Mouse (Mus musculus): ENCODE results near the gene Mycbp.
"Not testable (repeated sequence)": the region's sequence is repeated elsewhere in the genome, so short reads cannot be mapped to it uniquely, and the experiment has no call there.

The Mycbp gene

GRCm38 (mm10) chr4:123904333-123905125, at the start of gene Mycbp:
Mycbp (plus strand) TSS chr4:123904832.
- DNase-seq: peak; percentile 98

- no peak for DNase-seq
These were observed 47.7 kb upstream of the Mycbp start for GRCm38 (mm10) chr4:123856888-123857287.

- DNase-seq: no peak
These were observed 46.5 kb upstream of the Mycbp start for GRCm38 (mm10) chr4:123858090-123858489.

GRCm38 (mm10) chr4:123859379-123859778, 45.3 kb upstream of the Mycbp start, which contains the start of gene 4933427I04Rik:
4933427I04Rik (plus strand) TSS chr4:123859679.
- DNase-seq: no peak

- DNase-seq: no peak
These were observed 44.8 kb upstream of the Mycbp start for GRCm38 (mm10) chr4:123859803-123860202.

GRCm38 (mm10) chr4:123860621-123861020, 44.0 kb upstream of the Mycbp start:
- DNase-seq: no peak

GRCm38 (mm10) chr4:123893726-123894125, 10.9 kb upstream of the Mycbp start:
- DNase-seq: no peak

- DNase-seq: no peak
These were observed 10.3 kb upstream of the Mycbp start for GRCm38 (mm10) chr4:123894295-123894694.

- peak; percentile 55 for DNase-seq
These were observed 5.9 kb upstream of the Mycbp start for GRCm38 (mm10) chr4:123898696-123899095.

GRCm38 (mm10) chr4:123903432-123903831, 1.2 kb upstream of the Mycbp start:
- DNase-seq: no peak

GRCm38 (mm10) chr4:123905126-123905668, 565 bp downstream of the Mycbp start:
- DNase-seq: peak; percentile 42

GRCm38 (mm10) chr4:123911503-123911902, 6.9 kb downstream of the Mycbp start:
- no peak for DNase-seq

- no peak for DNase-seq
These were observed 7.8 kb downstream of the Mycbp start for GRCm38 (mm10) chr4:123912431-123912830.

GRCm38 (mm10) chr4:123916748-123917547, 12.3 kb downstream of the Mycbp start, which contains the start of gene Rragc:
Rragc (plus strand) TSS chr4:123917446.
- DNase-seq: peak; percentile 100

- DNase-seq: no peak
These were observed 13.0 kb downstream of the Mycbp start, which contains the start of gene 4930535I16Rik for GRCm38 (mm10) chr4:123917548-123918140. 4930535I16Rik (minus strand) TSS chr4:123918022.

GRCm38 (mm10) chr4:123918851-123919250, 14.2 kb downstream of the Mycbp start:
- peak; percentile 34 for DNase-seq

- no peak for DNase-seq
These were observed 16.5 kb downstream of the Mycbp start for GRCm38 (mm10) chr4:123921055-123921565.

GRCm38 (mm10) chr4:123927961-123928360, 23.3 kb downstream of the Mycbp start:
- DNase-seq: no peak

GRCm38 (mm10) chr4:123929994-123930393, 25.4 kb downstream of the Mycbp start:
- no peak for DNase-seq

GRCm38 (mm10) chr4:123934306-123934705, 29.7 kb downstream of the Mycbp start:
- peak; percentile 67 for DNase-seq

GRCm38 (mm10) chr4:123936059-123936458, 31.4 kb downstream of the Mycbp start:
- no peak for DNase-seq

GRCm38 (mm10) chr4:123939838-123940237, 35.2 kb downstream of the Mycbp start:
- DNase-seq: peak; percentile 51

GRCm38 (mm10) chr4:123940878-123941277, 36.2 kb downstream of the Mycbp start:
- DNase-seq: not testable (repeated sequence)
